Mouse (Mus musculus) ovary, adult 18-20 months (tissue): ENCODE measurements around the gene Tmem63b.

Experiments
- DNase-seq: peaks from one replicate; pipeline ENCODE4 v3.0.0; 2022; ENCODE audit warnings: low spot score, mixed read lengths

Gene Tmem63b

GRCm38 (mm10) chr17:45619386-45620256, 67.1 kb downstream of the Tmem63b start:
- no peak for DNase-seq

- no peak for DNase-seq
Measured at GRCm38 (mm10) chr17:45618941-45619385, 67.7 kb downstream of the Tmem63b start.

- DNase-seq = no peak
Measured at GRCm38 (mm10) chr17:45617655-45618054, 69.0 kb downstream of the Tmem63b start.

- no peak for DNase-seq
Measured at GRCm38 (mm10) chr17:45616679-45617078, 70.0 kb downstream of the Tmem63b start.

GRCm38 (mm10) chr17:45616046-45616650, 70.6 kb downstream of the Tmem63b start:
- no peak for DNase-seq

GRCm38 (mm10) chr17:45612921-45613320, 73.8 kb downstream of the Tmem63b start:
- DNase-seq = no peak

GRCm38 (mm10) chr17:45612008-45612407, 74.7 kb downstream of the Tmem63b start:
- no peak for DNase-seq
